Mouse (Mus musculus): Measurements from ENCODE around the gene Rnaset2a. TPM values are rescaled to one million over a fixed set of nuclear protein-coding genes. Genes with fewer than 3 reads are reported as not detected.
A peak's percentile ranks its signal among the peaks of the same experiment; 100 is the strongest.
"Not testable (repeated sequence)": the region's sequence is repeated elsewhere in the genome, so short reads cannot be mapped to it uniquely, and the experiment has no call there.

The Rnaset2a gene
- total RNA-seq (2021) (10 to 100 TPM; 29.2 to 62.6 TPM), polyA plus RNA-seq (2012; rRNA removed) (54.9 and 82.3 TPM in 2 replicates)
- long read RNA-seq, transcript Rnaset2a-201 (9 exons, 1,793 nt): major isoform, 106 of 110 reads
- long read RNA-seq, partial matches to known transcripts: 4 of 110 reads
- long read RNA-seq, other reads (novel, unspliced or antisense): 0 of 110 reads

GRCm38 (mm10) chr17:8147439-8148316 lies at the start of gene Rnaset2a, which contains the start of gene Gm49673:
TSS of gene Rnaset2a (minus strand) at chr17:8148097.
TSS of gene Gm49673 (minus strand) at chr17:8147788.
- peak; percentile 65 for DNase-seq

GRCm38 (mm10) chr17:8197652-8198051 lies 49.8 kb upstream of the Rnaset2a start:
- DNase-seq: no peak

- DNase-seq: no peak
Observed at GRCm38 (mm10) chr17:8195685-8196376, 47.9 kb upstream of the Rnaset2a start.

- DNase-seq: no peak
Observed at GRCm38 (mm10) chr17:8193678-8194077, 45.8 kb upstream of the Rnaset2a start.

- DNase-seq: no peak
Observed at GRCm38 (mm10) chr17:8184217-8184616, 36.3 kb upstream of the Rnaset2a start.

- DNase-seq: no peak
Observed at GRCm38 (mm10) chr17:8183815-8184214, 35.9 kb upstream of the Rnaset2a start.

- no peak for DNase-seq
Observed at GRCm38 (mm10) chr17:8177090-8177489, 29.2 kb upstream of the Rnaset2a start.

- no peak for DNase-seq
Observed at GRCm38 (mm10) chr17:8171081-8171480, 23.2 kb upstream of the Rnaset2a start.

GRCm38 (mm10) chr17:8170331-8170730 lies 22.4 kb upstream of the Rnaset2a start:
- DNase-seq: no peak

GRCm38 (mm10) chr17:8167436-8167835 lies 19.5 kb upstream of the Rnaset2a start:
- DNase-seq: peak; percentile 77

GRCm38 (mm10) chr17:8166454-8166853 lies 18.6 kb upstream of the Rnaset2a start:
- not testable (repeated sequence) for DNase-seq

GRCm38 (mm10) chr17:8165977-8166376 lies 18.1 kb upstream of the Rnaset2a start:
- DNase-seq: not testable (repeated sequence)

- peak; percentile 78 for DNase-seq
Observed at GRCm38 (mm10) chr17:8165608-8165945, 17.7 kb upstream of the Rnaset2a start.

- peak; percentile 81 for DNase-seq
Observed at GRCm38 (mm10) chr17:8164701-8165607, 17.1 kb upstream of the Rnaset2a start, which contains the start of gene Fgfr1op. TSS of gene Fgfr1op (plus strand) at chr17:8165501.

- DNase-seq: peak; percentile 33
Observed at GRCm38 (mm10) chr17:8160969-8161368, 13.1 kb upstream of the Rnaset2a start.

GRCm38 (mm10) chr17:8158627-8159026 lies 10.7 kb upstream of the Rnaset2a start:
- DNase-seq: not testable (repeated sequence)

- DNase-seq: not testable (repeated sequence)
Observed at GRCm38 (mm10) chr17:8155982-8156381, 8.1 kb upstream of the Rnaset2a start.

- DNase-seq: not testable (repeated sequence)
Observed at GRCm38 (mm10) chr17:8155010-8155409, 7.1 kb upstream of the Rnaset2a start.

GRCm38 (mm10) chr17:8146931-8147330 lies 966 bp downstream of the Rnaset2a start:
- not testable (repeated sequence) for DNase-seq

GRCm38 (mm10) chr17:8143802-8144673 lies 3.9 kb downstream of the Rnaset2a start:
- peak; percentile 72 for DNase-seq
